ENCODE assay signal across 9 mouse cellular contexts in genomic region chr12:54794392-54794791, GRCm38 (mm10). TPM values are rescaled to one million over a fixed set of nuclear protein-coding genes. Genes with fewer than 3 reads are reported as not detected.
DNase-seq lines count a peak whose midpoint lies in the region; ATAC-seq and TF ChIP-seq lines count a peak whose summit lies in the region.
"Had no signal": no experiment of that assay in that cellular context is flagged by ENCODE, and none has a peak within 500 bp of the region (broad histone marks: within the 10 kb centered on the region; RNA-seq: fewer than 3 reads in every experiment).

No protein-coding gene starts in this region.

- peak overlapping the region; percentile 89 for H3K4me3 ChIP-seq in heart, embryonic 12.5 days
- peak overlapping the region; percentile 34 for H3K4me3 ChIP-seq in bone marrow macrophage, adult 2 months (ENCODE audit: insufficient read depth, low read length)
- peak overlapping the region; percentile 94 for H3K4me3 ChIP-seq in hindbrain, embryonic 15.5 days
- peak overlapping the region; percentile 96 for H3K4me3 ChIP-seq in midbrain, embryonic 11.5 days (ENCODE audit: low read depth, low read length)

- H3K36me3 ChIP-seq in heart, embryonic 12.5 days: peaks cover 8% of the 10 kb centered on the region
- no peaks in the 10 kb centered on the region for H3K36me3 ChIP-seq in hindbrain, embryonic 15.5 days
- H3K36me3 ChIP-seq in midbrain, embryonic 11.5 days (ENCODE audit: control insufficient read depth, insufficient read depth, low read length): no peaks in the 10 kb centered on the region

- no peak for TF ChIP-seq CTCF in bone marrow macrophage, adult 2 months (IDR thresholded peaks at IDR 0.05; ENCODE audit: low read depth, low read length)

- no peak overlapping the region for H3K27ac ChIP-seq in heart, embryonic 12.5 days (ENCODE audit: poor library complexity, severe bottlenecking)
- H3K27ac ChIP-seq in bone marrow macrophage, adult 2 months (ENCODE audit: insufficient read depth, low read depth, low read length): no peak overlapping the region
- no peak overlapping the region for H3K27ac ChIP-seq in hindbrain, embryonic 15.5 days (replicated peaks)
- no peak overlapping the region for H3K27ac ChIP-seq in midbrain, embryonic 11.5 days (ENCODE audit: low read depth, low read length)

- H3K4me1 ChIP-seq in heart, embryonic 12.5 days (replicated peaks): peaks cover 36% of the 10 kb centered on the region
- H3K4me1 ChIP-seq in bone marrow macrophage, adult 2 months (ENCODE audit: control insufficient read depth, insufficient read depth, low read length): peaks cover 17% of the 10 kb centered on the region
- peaks cover 36% of the 10 kb centered on the region for H3K4me1 ChIP-seq in hindbrain, embryonic 15.5 days (replicated peaks)
- peaks cover 22% of the 10 kb centered on the region for H3K4me1 ChIP-seq in midbrain, embryonic 11.5 days (ENCODE audit: control insufficient read depth, insufficient read depth, low read length)

- H3K27me3 ChIP-seq in heart, embryonic 12.5 days (replicated peaks): no peaks in the 10 kb centered on the region
- no peaks in the 10 kb centered on the region for H3K27me3 ChIP-seq in hindbrain, embryonic 15.5 days
- H3K27me3 ChIP-seq in midbrain, embryonic 11.5 days (ENCODE audit: control insufficient read depth, insufficient read depth, low read length): no peaks in the 10 kb centered on the region

- H3K4me2 ChIP-seq in heart, embryonic 12.5 days: peak overlapping the region; percentile 68
- H3K4me2 ChIP-seq in hindbrain, embryonic 15.5 days: peak overlapping the region; percentile 60
- peak overlapping the region; percentile 57 for H3K4me2 ChIP-seq in midbrain, embryonic 11.5 days

- no peak for ATAC-seq in heart, embryonic 12.5 days (ENCODE audit: insufficient number of reproducible peaks, low FRiP score)
- no peak for ATAC-seq in hindbrain, embryonic 15.5 days (ENCODE audit: low FRiP score, low read depth)
- no peak for ATAC-seq in midbrain, embryonic 11.5 days (ENCODE audit: low FRiP score)

- WGBS in heart, embryonic 12.5 days: 33% methylated on average over 3 of the region's 3 CpGs
- 32% methylated on average over 3 of the region's 3 CpGs for WGBS in hindbrain, embryonic 15.5 days
- 51% methylated on average over 3 of the region's 3 CpGs for WGBS in midbrain, embryonic 11.5 days

- no peak for DNase-seq in heart, adult 8-10 months (ENCODE audit: low spot score)
- DNase-seq in midbrain, embryonic 11.5 days (ENCODE audit: low spot score, missing footprints): peak; percentile 82
- no peak for DNase-seq in gastrocnemius, postnatal 4 days (ENCODE audit: low spot score in 2 of 2)
- DNase-seq in cerebellum, adult 11-12 months: no peak
- no peak for DNase-seq in right cerebral cortex, postnatal 10 days (ENCODE audit: low spot score in 2 of 2)

- H3K9ac ChIP-seq in heart, embryonic 12.5 days: peak overlapping the region; percentile 67
- peak overlapping the region; percentile 94 for H3K9ac ChIP-seq in hindbrain, embryonic 15.5 days
- peak overlapping the region; percentile 24 for H3K9ac ChIP-seq in midbrain, embryonic 11.5 days (ENCODE audit: low read length)

- no peak for TF ChIP-seq POLR2A in bone marrow macrophage, adult 2 months (IDR thresholded peaks at IDR 0.05; ENCODE audit: borderline replicate concordance, low read depth, low read length)

- H3K9me3 ChIP-seq in heart, embryonic 12.5 days (replicated peaks): no peaks in the 10 kb centered on the region
- no peaks in the 10 kb centered on the region for H3K9me3 ChIP-seq in hindbrain, embryonic 15.5 days
- H3K9me3 ChIP-seq in midbrain, embryonic 11.5 days (ENCODE audit: control insufficient read depth, low read length): no peaks in the 10 kb centered on the region
- H3K9me3 ChIP-seq: G1E had no signal

RNA-seq across cellular contexts. Expression of gene Snx6, which starts 1.1 kb away (rescaled TPM):
- polyA plus RNA-seq in heart, embryonic 12.5 days (2016; fragmentation: Nextera tagmentation; extraction: Ambion mirVana): 122 and 135 TPM in 2 replicates
- total RNA-seq in heart, adult 8-10 months (2022): 10 to 100 TPM; 27.1 to 31.7 (median 29.0) TPM
- 77.3 and 89.8 TPM in 2 replicates for polyA plus RNA-seq in bone marrow macrophage, adult 2 months (2012; ENCODE audit: insufficient read depth, insufficient read length, missing spikeins)
- polyA plus RNA-seq in hindbrain, embryonic 15.5 days (2015; fragmentation: Nextera tagmentation; extraction: Ambion mirVana): 152 and 154 TPM in 2 replicates
- polyA plus RNA-seq in midbrain, embryonic 11.5 days (2014; fragmentation: Nextera tagmentation; extraction: Ambion mirVana): 251 and 261 TPM in 2 replicates
- total RNA-seq in gastrocnemius, postnatal 4 days (2021): 10 to 100 TPM; 55.1 to 61.0 TPM

Comparison
In these comparisons a context has a peak if more than half of its experiments do, and no peak if none do; other contexts are left out.
1. H3K4me3 ChIP-seq: peak in every context shown above with its lines; median percentile 96 in midbrain, embryonic 11.5 days; 94 in hindbrain, embryonic 15.5 days; 89 in heart, embryonic 12.5 days; 34 in bone marrow macrophage, adult 2 months.
2. H3K9ac ChIP-seq: peak in every context shown above with its lines; median percentile 94 in hindbrain, embryonic 15.5 days; 67 in heart, embryonic 12.5 days; 24 in midbrain, embryonic 11.5 days.